Mouse (Mus musculus) small intestine, adult 2 months (tissue): Measurements from ENCODE around the gene Nhlrc3.

Source experiments
- CTCF ChIP-seq: fragments of 200-500 bp; IDR thresholded peaks from 2 replicates; pipeline ENCODE4 v1.5.1; 2012; ENCODE audit warnings: low read depth, mild to moderate bottlenecking, control low read depth, inconsistent platforms, low read length, moderate library complexity, mixed read lengths; ENCODE audit not compliant: insufficient replicate concordance, insufficient read length; ENCODE audit errors: extremely low read depth
- POLR2A ChIP-seq: fragments of 200-500 bp; IDR thresholded peaks from 2 replicates; pipeline ENCODE4 v1.6.1; 2012; ENCODE audit warnings: low read depth, mild to moderate bottlenecking, control low read depth, inconsistent platforms, low read length, moderate library complexity

GRCm38 (mm10) chr3:53448208-53448607 lies 14.9 kb downstream of the Nhlrc3 start:
- TF ChIP-seq CTCF, result no peak
- no peak for TF ChIP-seq POLR2A
